Mouse (Mus musculus) thymus, postnatal 14 days (tissue): ENCODE data around the gene She.
A peak's percentile ranks its signal among the peaks of the same experiment; 100 is the strongest.
"Not testable (repeated sequence)": the region's sequence is repeated elsewhere in the genome, so short reads cannot be mapped to it uniquely, and the experiment has no call there.

ENCODE experiments used
- DNase-seq: peaks from one replicate; pipeline ENCODE4 v3.0.0; 2021

Gene She

GRCm38 (mm10) chr3:89830815-89831591 is at the start of gene She:
Gene She, plus strand, starts transcription at chr3:89831370.
- no peak for DNase-seq

- DNase-seq, result no peak
These were observed 49.5 kb upstream of the She start for GRCm38 (mm10) chr3:89781640-89782039.

- DNase-seq, result no peak
These were observed 46.0 kb upstream of the She start for GRCm38 (mm10) chr3:89784991-89785753.

GRCm38 (mm10) chr3:89786275-89786674 is 44.9 kb upstream of the She start:
- no peak for DNase-seq

GRCm38 (mm10) chr3:89788680-89789352 is 42.4 kb upstream of the She start:
- DNase-seq, result no peak

- no peak for DNase-seq
These were observed 36.6 kb upstream of the She start for GRCm38 (mm10) chr3:89794616-89795015.

- DNase-seq, result no peak
These were observed 35.4 kb upstream of the She start for GRCm38 (mm10) chr3:89795746-89796145.

GRCm38 (mm10) chr3:89796358-89796757 is 34.8 kb upstream of the She start:
- no peak for DNase-seq

GRCm38 (mm10) chr3:89798518-89798917 is 32.7 kb upstream of the She start:
- DNase-seq, result no peak

GRCm38 (mm10) chr3:89799476-89799875 is 31.7 kb upstream of the She start:
- DNase-seq, result no peak

GRCm38 (mm10) chr3:89800078-89800477 is 31.1 kb upstream of the She start:
- DNase-seq, result not testable (repeated sequence)

GRCm38 (mm10) chr3:89800774-89801506 is 30.2 kb upstream of the She start:
- no peak for DNase-seq

- no peak for DNase-seq
These were observed 29.7 kb upstream of the She start for GRCm38 (mm10) chr3:89801507-89801847.

GRCm38 (mm10) chr3:89802876-89803275 is 28.3 kb upstream of the She start:
- DNase-seq, result no peak

GRCm38 (mm10) chr3:89805179-89805578 is 26.0 kb upstream of the She start:
- no peak for DNase-seq

- DNase-seq, result peak; percentile 32
These were observed 24.4 kb upstream of the She start for GRCm38 (mm10) chr3:89806751-89807150.

GRCm38 (mm10) chr3:89807171-89807570 is 24.0 kb upstream of the She start:
- no peak for DNase-seq

- no peak for DNase-seq
These were observed 23.3 kb upstream of the She start for GRCm38 (mm10) chr3:89807881-89808280.

- no peak for DNase-seq
These were observed 22.5 kb upstream of the She start for GRCm38 (mm10) chr3:89808638-89809037.

GRCm38 (mm10) chr3:89810841-89811240 is 20.3 kb upstream of the She start:
- DNase-seq, result peak; percentile 26

GRCm38 (mm10) chr3:89812166-89812565 is 19.0 kb upstream of the She start:
- DNase-seq, result no peak

GRCm38 (mm10) chr3:89814051-89814450 is 17.1 kb upstream of the She start:
- DNase-seq, result no peak

- DNase-seq, result peak; percentile 67
These were observed 14.1 kb upstream of the She start for GRCm38 (mm10) chr3:89817056-89817455.
